Comparison of ENCODE assay signal across 7 mouse cellular contexts in genomic region chr3:146328749-146329148, GRCm38 (mm10).
DNase-seq lines count a peak whose midpoint lies in the region; ATAC-seq lines count a peak whose summit lies in the region.

No protein-coding gene starts in this region.

- peak overlapping the region; percentile 77 for H3K4me2 ChIP-seq in liver, embryonic 13.5 days
- peak overlapping the region; percentile 57 for H3K4me2 ChIP-seq in neural tube, embryonic 13.5 days

- 13% methylated on average over 13 of the region's 13 CpGs for WGBS in embryonic facial prominence, embryonic 10.5 days
- 7% methylated on average over 13 of the region's 13 CpGs for WGBS in liver, embryonic 13.5 days (ENCODE audit: insufficient replicate concordance)
- WGBS in neural tube, embryonic 13.5 days: 16% methylated on average over 13 of the region's 13 CpGs

- peak overlapping the region; percentile 55 for H3K4me3 ChIP-seq in embryonic facial prominence, embryonic 10.5 days
- H3K4me3 ChIP-seq in liver, embryonic 13.5 days (replicated peaks): peak overlapping the region; percentile 52
- H3K4me3 ChIP-seq in neural tube, embryonic 13.5 days: no peak overlapping the region

- DNase-seq in MN1 (ENCODE audit: low spot score): peak; percentile 18
- peak; percentile 48 for DNase-seq in embryonic facial prominence, embryonic 10.5 days (ENCODE audit: low spot score)
- peak; percentile 57 for DNase-seq in liver, embryonic 13.5 days
- DNase-seq in cerebellum, postnatal 4 days (ENCODE audit: low spot score in 2 of 2): no peak
- DNase-seq in gastrocnemius, postnatal 4 days (ENCODE audit: low spot score in 2 of 2): no peak

- no peak overlapping the region for H3K27ac ChIP-seq in embryonic facial prominence, embryonic 10.5 days (replicated peaks)
- H3K27ac ChIP-seq in liver, embryonic 13.5 days: no peak overlapping the region
- no peak overlapping the region for H3K27ac ChIP-seq in neural tube, embryonic 13.5 days (replicated peaks)

- peaks cover 21% of the 10 kb centered on the region for H3K4me1 ChIP-seq in embryonic facial prominence, embryonic 10.5 days
- peaks cover 38% of the 10 kb centered on the region for H3K4me1 ChIP-seq in liver, embryonic 13.5 days (replicated peaks)
- peaks cover 20% of the 10 kb centered on the region for H3K4me1 ChIP-seq in neural tube, embryonic 13.5 days (replicated peaks)

- 0 out of 2 replicates have a peak, but pooled peaks cover 6% of the 10 kb centered on the region for H3K27me3 ChIP-seq in embryonic facial prominence, embryonic 10.5 days (replicated peaks; ENCODE audit: low read depth, poor library complexity, severe bottlenecking)
- peaks cover 4% of the 10 kb centered on the region; the same call in 1 of the 2 replicates for H3K27me3 ChIP-seq in liver, embryonic 13.5 days
- peaks cover 2% of the 10 kb centered on the region for H3K27me3 ChIP-seq in neural tube, embryonic 13.5 days

- H3K9me3 ChIP-seq in embryonic facial prominence, embryonic 10.5 days: no peaks in the 10 kb centered on the region
- H3K9me3 ChIP-seq in liver, embryonic 13.5 days (replicated peaks): no peaks in the 10 kb centered on the region
- H3K9me3 ChIP-seq in neural tube, embryonic 13.5 days: no peaks in the 10 kb centered on the region

- no peaks in the 10 kb centered on the region for H3K36me3 ChIP-seq in embryonic facial prominence, embryonic 10.5 days (replicated peaks)
- no peaks in the 10 kb centered on the region for H3K36me3 ChIP-seq in liver, embryonic 13.5 days
- H3K36me3 ChIP-seq in neural tube, embryonic 13.5 days: no peaks in the 10 kb centered on the region

- peak; percentile 75 for ATAC-seq in inflammation-experienced regulatory T-cells, adult 6 months
- ATAC-seq in liver, embryonic 13.5 days (ENCODE audit: low read depth): peak; percentile 53
- ATAC-seq in neural tube, embryonic 13.5 days (ENCODE audit: low read depth): no peak

- peak overlapping the region; percentile 62 for H3K9ac ChIP-seq in liver, embryonic 13.5 days
- H3K9ac ChIP-seq in neural tube, embryonic 13.5 days: no peak overlapping the region; the same call in 1 of the 2 replicates

Comparison
In these comparisons a context has a peak if more than half of its experiments do, and no peak if none do; other contexts are left out.
1. DNase-seq: peak in MN1 (single experiment), embryonic facial prominence, embryonic 10.5 days (single experiment) and liver, embryonic 13.5 days (single experiment); none in cerebellum, postnatal 4 days (0 of 2) and gastrocnemius, postnatal 4 days (0 of 2).